ENCODE assay signal across 8 mouse cellular contexts in the genomic region with DNA sequence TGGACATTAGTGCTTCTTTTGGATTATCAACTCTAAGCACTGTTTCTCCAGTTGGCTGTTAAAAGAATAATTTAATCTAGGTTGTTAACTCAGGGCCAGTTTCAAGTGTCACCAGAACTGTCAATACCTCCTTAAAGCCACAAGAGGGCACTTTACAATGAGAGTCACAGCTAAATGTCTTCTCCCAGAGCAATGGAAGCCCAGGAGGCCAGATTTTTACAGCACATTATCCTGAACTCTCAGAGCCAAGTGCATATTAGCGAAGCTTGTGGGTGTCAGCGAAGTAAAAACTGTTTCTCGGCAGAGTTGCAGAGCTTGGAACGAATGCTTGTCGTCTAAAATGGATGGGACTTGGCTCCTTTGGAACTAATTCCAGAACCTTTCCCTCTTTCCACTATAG.
DNase-seq lines count a peak whose midpoint lies in the region; ATAC-seq lines count a peak whose summit lies in the region.

No protein-coding gene starts in this region.

- DNase-seq in frontal cortex, postnatal 25 days (ENCODE audit: low spot score in 2 of 2), result no peak
- DNase-seq in urinary bladder, postnatal 14 days (ENCODE audit: low spot score), result peak; percentile 12
- DNase-seq in urinary bladder, adult 2 months (ENCODE audit: low spot score), result no peak
- peak; percentile 51 for DNase-seq in forelimb bud, embryonic 11.5 days (ENCODE audit: low read depth, low spot score)
- peak; percentile 25 for DNase-seq in lung, postnatal 10 days
- DNase-seq in urinary bladder, adult 18-20 months (ENCODE audit: low spot score in 2 of 2), result no peak

- ATAC-seq in frontal cortex, adult (ENCODE audit: low TSS enrichment), result peak; percentile 85
- ATAC-seq in megakaryocyte-erythroid progenitor cell, adult 5-6 weeks (replicated peaks; ENCODE audit: low FRiP score, low TSS enrichment, poor library complexity, severe bottlenecking), result no peak

Comparison
In these comparisons a context has a peak if more than half of its experiments do, and no peak if none do; other contexts are left out.
1. DNase-seq: peak in urinary bladder, postnatal 14 days (single experiment), forelimb bud, embryonic 11.5 days (single experiment) and lung, postnatal 10 days (single experiment); none in frontal cortex, postnatal 25 days (0 of 2), urinary bladder, adult 2 months (single experiment) and urinary bladder, adult 18-20 months (0 of 2).